Mouse (Mus musculus) brain, embryonic 14.5 days (tissue): ENCODE measurements around the gene Olfr1394. TPM values are rescaled to one million over a fixed set of nuclear protein-coding genes. Genes with fewer than 3 reads are reported as not detected.
"Not testable (repeated sequence)": the region's sequence is repeated elsewhere in the genome, so short reads cannot be mapped to it uniquely, and the experiment has no call there.

Experiments used
- DNase-seq: peaks from one replicate; pipeline ENCODE4 v3.0.0-alpha.2; 2011; ENCODE audit warnings: low read depth
- CTCF ChIP-seq: fragments of 200-500 bp; IDR thresholded peaks from 2 replicates; pipeline ENCODE4 v1.5.1; 2012; ENCODE audit warnings: inconsistent platforms, mild to moderate bottlenecking, moderate library complexity, borderline replicate concordance; ENCODE audit not compliant: insufficient read depth, insufficient read length; ENCODE audit errors: extremely low read depth
- POLR2A ChIP-seq: fragments of 200-500 bp; IDR thresholded peaks from 2 replicates; pipeline ENCODE4 v1.6.1; 2012; ENCODE audit warnings: mild to moderate bottlenecking, inconsistent platforms, borderline replicate concordance; ENCODE audit not compliant: poor library complexity, insufficient read depth, insufficient read length, severe bottlenecking; ENCODE audit errors: extremely low read depth
- polyA plus RNA-seq: library from polyadenylated mRNA; depleted of rRNA; stranded (reverse); fragments of >200 nt; gene quantifications from 2 replicates; pipeline ENCODE4 v1.2.3, GENCODE M21; 2012

Olfr1394 gene
- polyA plus RNA-seq, 1 experiment = not detected

DNA sequence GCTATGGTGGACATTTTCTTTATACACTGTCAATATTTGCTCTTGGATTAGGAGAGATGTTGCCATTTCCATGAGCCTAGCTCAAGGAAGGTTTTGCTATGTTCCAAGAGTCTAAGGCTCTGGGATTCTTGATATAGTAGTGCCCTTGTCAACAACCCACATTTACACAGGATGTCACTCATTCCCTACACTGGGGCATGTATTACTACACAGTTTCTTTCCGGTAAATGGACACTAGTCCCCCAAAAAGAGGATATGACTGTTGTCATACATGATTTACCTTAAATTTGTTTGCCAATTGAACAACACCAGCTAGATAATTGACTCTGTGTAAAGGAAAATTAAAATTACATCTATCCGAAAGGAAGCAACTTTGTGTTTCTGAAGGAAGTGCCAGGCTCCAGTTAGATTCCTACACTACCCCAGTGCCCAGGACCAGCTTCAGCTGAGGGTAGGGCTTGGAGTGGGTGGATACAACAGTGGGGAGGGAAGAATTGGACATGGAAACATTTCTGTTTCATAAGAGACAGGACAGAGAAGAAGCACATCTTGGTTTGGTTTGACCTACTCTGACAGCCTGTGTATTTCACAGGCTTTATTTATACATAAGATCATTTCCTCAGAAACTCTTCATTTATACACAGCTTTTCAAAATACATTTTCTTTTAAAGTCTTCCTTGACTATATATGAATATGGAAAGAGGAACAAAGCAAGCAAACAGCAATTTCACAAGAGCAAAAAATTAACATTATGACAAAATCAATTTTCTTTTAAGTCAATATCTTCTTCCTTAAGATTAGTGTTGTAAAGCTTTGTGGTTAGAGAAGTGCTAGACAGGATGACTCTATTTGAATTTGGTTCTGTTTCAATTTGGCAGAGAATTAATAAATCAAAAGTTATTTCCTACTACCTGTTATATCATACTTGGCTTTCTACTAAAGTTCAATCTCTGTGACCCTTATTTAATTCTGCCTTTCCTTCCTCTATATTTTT lies 2.9 kb downstream of the Olfr1394 start:
- no peak for DNase-seq
- TF ChIP-seq POLR2A = no peak
- TF ChIP-seq CTCF = no peak

DNA sequence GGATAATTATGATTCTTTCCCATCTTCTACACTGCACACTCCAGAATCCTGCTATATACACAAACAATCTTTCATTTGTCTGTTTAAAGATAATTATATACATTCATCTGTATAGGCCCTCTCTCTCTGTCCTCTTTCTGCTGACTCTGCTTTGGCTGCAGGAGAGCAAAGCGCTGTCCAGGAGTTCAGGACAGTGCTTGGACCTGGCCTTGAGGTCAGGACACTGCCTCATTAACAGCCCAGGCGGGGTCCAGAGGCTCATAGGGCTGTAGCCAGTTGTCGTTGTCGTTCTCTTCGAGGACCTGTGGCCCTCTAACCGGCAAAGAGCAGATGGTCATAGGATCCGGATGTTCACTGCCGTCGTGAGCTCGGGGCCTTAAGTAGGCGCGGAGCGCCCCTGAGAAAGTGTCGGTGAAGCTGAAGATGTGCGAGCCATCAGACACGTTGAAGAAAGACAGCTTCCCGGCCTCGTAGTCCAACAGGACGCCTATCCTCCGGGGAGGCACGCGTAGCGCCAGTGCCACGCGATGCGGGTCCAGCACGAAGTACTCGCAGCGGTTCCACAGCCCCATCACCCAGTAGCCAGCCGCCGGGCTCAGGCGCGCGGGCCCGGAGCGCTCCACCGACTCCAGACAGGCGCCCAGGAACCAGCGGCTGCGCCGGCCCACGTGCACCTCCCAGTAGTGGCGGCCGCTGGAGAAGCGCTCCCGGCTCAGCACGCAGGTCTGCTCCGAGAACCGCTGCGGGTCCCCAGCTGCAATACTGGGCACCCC lies 14.8 kb downstream of the Olfr1394 start:
- TF ChIP-seq POLR2A = no peak
- TF ChIP-seq CTCF = no peak
- peak; percentile 55 for DNase-seq

GRCm38 (mm10) chr11:49170576-49170975 lies 16.4 kb downstream of the Olfr1394 start:
- DNase-seq = no peak
- TF ChIP-seq CTCF (no peak), POLR2A (no peak)

GRCm38 (mm10) chr11:49175345-49175744 lies 21.2 kb downstream of the Olfr1394 start:
- DNase-seq = no peak
- TF ChIP-seq CTCF = no peak
- TF ChIP-seq POLR2A = no peak

DNA sequence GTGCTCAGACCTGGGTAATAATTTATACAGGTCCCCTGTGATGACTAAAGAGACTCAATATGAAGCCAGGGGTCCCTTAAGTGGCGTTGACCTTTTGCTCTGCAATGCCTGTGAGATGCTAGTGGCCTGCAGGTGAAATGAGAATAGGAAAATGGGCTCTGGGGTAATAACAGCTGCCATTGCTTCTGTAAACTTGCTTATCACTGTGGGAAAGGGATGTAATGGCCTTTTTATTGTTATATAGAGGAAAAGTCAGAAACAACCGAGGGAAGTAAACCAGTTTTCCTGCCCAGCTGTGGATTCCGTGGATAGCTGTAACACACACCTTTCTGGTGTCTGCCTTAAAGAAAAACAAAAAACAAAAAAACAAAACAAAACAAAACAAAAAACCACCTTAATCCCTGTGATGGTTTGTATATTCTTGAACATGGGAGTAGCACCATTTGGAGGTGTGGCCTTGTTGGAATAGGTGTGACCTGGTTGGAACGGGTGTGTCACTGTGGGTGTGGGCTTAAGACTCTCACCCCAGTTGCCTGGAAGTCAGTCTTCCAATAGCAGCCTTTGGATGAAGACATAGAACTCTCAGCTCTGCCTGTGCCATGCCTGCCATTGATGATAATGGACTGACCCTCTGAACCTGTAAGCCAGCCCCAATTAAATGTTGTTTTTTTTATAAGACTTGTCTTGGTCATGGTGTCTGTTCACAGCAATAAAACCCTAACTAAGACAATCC lies 22.0 kb downstream of the Olfr1394 start:
- not testable (repeated sequence) for DNase-seq

- no peak for TF ChIP-seq CTCF
- no peak for TF ChIP-seq POLR2A
- DNase-seq = no peak
Observed at GRCm38 (mm10) chr11:49183172-49183571, 29.0 kb downstream of the Olfr1394 start.

DNA sequence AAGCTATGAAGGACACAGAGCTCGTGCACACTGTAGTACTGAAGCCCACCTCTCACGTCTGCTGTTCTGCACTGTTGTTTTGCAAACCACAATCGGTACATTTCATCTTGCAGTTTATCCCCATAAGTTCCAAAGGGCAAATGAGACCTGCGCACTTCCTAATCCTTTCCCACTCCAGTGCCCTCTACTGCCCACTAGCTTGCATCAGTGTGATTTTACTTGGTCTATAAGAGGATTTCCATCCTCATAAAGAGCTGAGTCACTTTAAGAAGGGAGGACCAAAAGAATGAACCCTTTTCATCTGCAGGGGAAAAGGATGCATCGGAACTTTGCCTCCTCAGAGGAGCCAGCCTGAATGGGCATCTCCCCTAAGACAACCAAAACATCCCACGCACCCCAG lies 32.3 kb downstream of the Olfr1394 start:
- no peak for DNase-seq
- TF ChIP-seq POLR2A = no peak
- TF ChIP-seq CTCF = no peak

GRCm38 (mm10) chr11:49186955-49187488 lies 32.8 kb downstream of the Olfr1394 start, which contains the start of gene Btnl9:
Gene Btnl9 (minus strand): TSS chr11:49187159.
- no peak for DNase-seq
- TF ChIP-seq CTCF (no peak), POLR2A (no peak)

DNA sequence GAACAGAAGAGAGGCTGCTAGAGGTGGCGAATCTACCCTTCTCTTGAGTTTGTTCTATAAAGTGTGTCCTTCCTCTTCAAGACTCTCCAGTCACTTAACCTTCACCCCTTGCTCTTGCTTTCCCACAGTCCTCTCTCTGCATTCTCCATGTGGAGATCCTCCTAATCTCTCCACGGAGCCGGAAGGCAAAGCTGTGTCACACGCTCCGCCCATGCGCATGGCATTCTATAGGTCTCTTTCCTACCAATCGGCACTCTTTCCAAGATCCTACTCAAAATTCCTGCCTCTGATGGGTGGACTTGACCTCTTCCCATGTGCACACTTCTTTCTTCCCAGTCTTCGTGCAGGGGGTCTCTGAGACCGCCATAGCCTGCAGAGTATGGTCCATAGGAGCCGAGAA lies 33.5 kb downstream of the Olfr1394 start:
- no peak for TF ChIP-seq CTCF
- TF ChIP-seq POLR2A = no peak
- DNase-seq = no peak

DNA sequence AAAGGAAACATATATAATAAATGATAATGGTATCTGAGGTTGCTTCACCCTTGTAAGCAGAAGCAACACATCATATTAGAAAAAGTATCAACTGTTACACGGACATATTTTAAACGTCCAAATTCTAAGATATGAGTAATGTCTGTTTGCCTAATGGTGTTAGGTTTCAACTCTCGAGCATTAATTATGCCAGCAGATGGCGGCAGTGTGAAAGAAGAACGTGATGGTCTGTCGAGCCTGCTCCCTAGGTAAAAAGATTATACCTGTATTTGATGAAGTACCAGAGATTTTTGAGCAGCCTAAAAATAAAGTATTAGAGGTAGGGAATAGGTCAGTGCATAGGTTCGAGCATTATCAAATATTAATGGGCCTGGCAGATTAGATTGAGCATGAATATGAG lies 35.6 kb downstream of the Olfr1394 start:
- TF ChIP-seq CTCF (peak; percentile 61; the same call in 1 of the 2 replicates), POLR2A (no peak)
- peak; percentile 67 for DNase-seq

GRCm38 (mm10) chr11:49191083-49191482 lies 36.9 kb downstream of the Olfr1394 start:
- no peak for DNase-seq
- TF ChIP-seq CTCF (no peak), POLR2A (no peak)

GRCm38 (mm10) chr11:49194771-49195170 lies 40.6 kb downstream of the Olfr1394 start:
- not testable (repeated sequence) for DNase-seq

- DNase-seq = no peak
Observed at GRCm38 (mm10) chr11:49195819-49196322, 41.7 kb downstream of the Olfr1394 start.

GRCm38 (mm10) chr11:49200666-49201065 lies 46.5 kb downstream of the Olfr1394 start:
- TF ChIP-seq POLR2A (no peak), CTCF (no peak)
- DNase-seq = no peak

More at GRCm38 (mm10) chr11:49195819-49196322, 41.7 kb downstream of the Olfr1394 start:
- TF ChIP-seq POLR2A (no peak), CTCF (no peak)
